Mouse (Mus musculus) C2C12 (cell line): ENCODE results near the gene Phrf1. TPM values are rescaled to one million over a fixed set of nuclear protein-coding genes. Genes with fewer than 3 reads are reported as not detected.

Source experiments
- H3K27me3 ChIP-seq: one replicate; pipeline ENCODE4 v1.6.1; 2011; ENCODE audit not compliant: control insufficient read depth, insufficient read depth, insufficient read length
- H3K36me3 ChIP-seq: one replicate; pipeline ENCODE4 v1.6.1; 2011; ENCODE audit not compliant: control insufficient read depth, insufficient read depth
- H3K4me3 ChIP-seq: one replicate; pipeline ENCODE4 v1.5.1; 2011; ENCODE audit warnings: mild to moderate bottlenecking, control low read depth; ENCODE audit not compliant: poor library complexity, insufficient read depth, severe bottlenecking
- H3K79me2 ChIP-seq: one replicate; pipeline ENCODE4 v1.6.1; 2011; ENCODE audit not compliant: control insufficient read depth, insufficient read depth
- H3K79me3 ChIP-seq: one replicate; pipeline ENCODE4 v1.6.1; 2011; ENCODE audit warnings: low read depth, control low read depth
- H3ac ChIP-seq: one replicate; pipeline ENCODE3; 2011; ENCODE audit warnings: low read depth; ENCODE audit not compliant: control insufficient read depth, insufficient read length
- CEBPB ChIP-seq: IDR thresholded peaks from one replicate; pipeline ENCODE4 v1.6.1; 2011; ENCODE audit warnings: low read depth, mild to moderate bottlenecking, control low read depth, moderate library complexity
- CTCF ChIP-seq: IDR thresholded peaks from one replicate; pipeline ENCODE4 v1.5.1; 2011; ENCODE audit not compliant: control insufficient read depth, insufficient read depth, insufficient read length
- FOSL1 ChIP-seq: IDR thresholded peaks from one replicate; pipeline ENCODE4 v1.8.0; 2011; ENCODE audit warnings: mild to moderate bottlenecking, low read length; ENCODE audit not compliant: poor library complexity, insufficient read depth, severe bottlenecking
- MAX ChIP-seq: IDR thresholded peaks from one replicate; pipeline ENCODE4 v1.6.1; 2011; ENCODE audit warnings: mild to moderate bottlenecking, control low read depth
- MYOD1 ChIP-seq: IDR thresholded peaks from one replicate; pipeline ENCODE4 v1.6.1; 2011; ENCODE audit warnings: low read depth; ENCODE audit not compliant: control insufficient read depth, insufficient read length
- MYOG ChIP-seq: IDR thresholded peaks from one replicate; pipeline ENCODE4 v1.6.1; 2011; ENCODE audit not compliant: control insufficient read depth, insufficient read length; ENCODE audit errors: extremely low read depth
- USF1 ChIP-seq: IDR thresholded peaks from one replicate; pipeline ENCODE4 v1.6.1; 2011; ENCODE audit warnings: low read depth, mild to moderate bottlenecking, control low read depth, moderate library complexity
- polyA plus RNA-seq: library from polyadenylated mRNA; unstranded; fragments of >200 nt; fragmentation: generic; extraction: Trizol; gene quantifications from one replicate; pipeline ENCODE4 v1.2.1, GENCODE M21; 2012; ENCODE audit warnings: missing spikeins

Phrf1 gene
- polyA plus RNA-seq, 1 experiment: 60.2 TPM

- no peak overlapping the region for H3ac ChIP-seq
- H3K27me3 ChIP-seq: no peaks in the 10 kb centered on the region
- no peaks in the 10 kb centered on the region for H3K79me3 ChIP-seq
- H3K79me2 ChIP-seq: no peaks in the 10 kb centered on the region
- peaks cover under 1% of the 10 kb centered on the region for H3K36me3 ChIP-seq
- TF ChIP-seq USF1: no peak
- TF ChIP-seq MYOG: no peak
- TF ChIP-seq CEBPB: no peak
- no peak for TF ChIP-seq MYOD1
- no peak for TF ChIP-seq FOSL1
- TF ChIP-seq MAX: no peak
- no peak for TF ChIP-seq CTCF
- H3K4me3 ChIP-seq: no peak overlapping the region
These were observed 40.6 kb downstream of the Phrf1 start for GRCm38 (mm10) chr7:141269273-141269545.

GRCm38 (mm10) chr7:141270631-141271030, 42.0 kb downstream of the Phrf1 start:
- no peaks in the 10 kb centered on the region for H3K79me3 ChIP-seq
- H3ac ChIP-seq: no peak overlapping the region
- TF ChIP-seq USF1: no peak
- no peak for TF ChIP-seq CTCF
- no peak for TF ChIP-seq MYOG
- TF ChIP-seq FOSL1: no peak
- no peak for TF ChIP-seq CEBPB
- no peak for TF ChIP-seq MAX
- TF ChIP-seq MYOD1: no peak
- H3K4me3 ChIP-seq: no peak overlapping the region
- H3K79me2 ChIP-seq: no peaks in the 10 kb centered on the region
- no peaks in the 10 kb centered on the region for H3K27me3 ChIP-seq
- H3K36me3 ChIP-seq: no peaks in the 10 kb centered on the region

- TF ChIP-seq MYOG (no peak), FOSL1 (no peak), MAX (no peak), CTCF (no peak), CEBPB (no peak), MYOD1 (no peak)
- H3ac ChIP-seq: no peak overlapping the region
- H3K36me3 ChIP-seq: no peaks in the 10 kb centered on the region
- H3K27me3 ChIP-seq: no peaks in the 10 kb centered on the region
- no peak overlapping the region for H3K4me3 ChIP-seq
- H3K79me2 ChIP-seq: no peaks in the 10 kb centered on the region
- no peaks in the 10 kb centered on the region for H3K79me3 ChIP-seq
These were observed 46.8 kb downstream of the Phrf1 start for GRCm38 (mm10) chr7:141275356-141275755.

GRCm38 (mm10) chr7:141276546-141276945, 48.0 kb downstream of the Phrf1 start, which contains the start of gene Cdhr5:
Gene Cdhr5, minus strand, starts transcription at chr7:141276786.
- Histone ChIP-seq H3K79me3 (no peaks in the 10 kb centered on the region), H3K4me3 (no peak within 1 kb of the TSS), H3ac (no peak within 1 kb of the TSS), H3K79me2 (no peaks in the 10 kb centered on the region), H3K27me3 (no peaks in the 10 kb centered on the region), H3K36me3 (no peaks in the 10 kb centered on the region)
- TF ChIP-seq CEBPB: no peak
- TF ChIP-seq MYOD1: no peak
- no peak for TF ChIP-seq FOSL1

- Histone ChIP-seq H3K79me2 (no peaks in the 10 kb centered on the region), H3K4me3 (no peak overlapping the region), H3K36me3 (no peaks in the 10 kb centered on the region), H3K27me3 (no peaks in the 10 kb centered on the region), H3K79me3 (no peaks in the 10 kb centered on the region), H3ac (no peak overlapping the region)
- TF ChIP-seq USF1: no peak
- TF ChIP-seq MYOG: no peak
- TF ChIP-seq FOSL1: no peak
- no peak for TF ChIP-seq MAX
- no peak for TF ChIP-seq CEBPB
- no peak for TF ChIP-seq MYOD1
- no peak for TF ChIP-seq CTCF
These were observed 49.4 kb downstream of the Phrf1 start for GRCm38 (mm10) chr7:141277701-141278678.
